Mouse (Mus musculus): ENCODE measurements around the gene Med18.

- no peak for TF ChIP-seq CTCF (IDR thresholded peaks at IDR 0.05; ENCODE audit: low read depth, low read length)
- no peak for TF ChIP-seq POLR2A (IDR thresholded peaks at IDR 0.05; ENCODE audit: borderline replicate concordance, low read depth, low read length)
These were observed 19.2 kb downstream of the Med18 start for GRCm38 (mm10) chr4:132444516-132444915.
